Mouse (Mus musculus) layer of hippocampus, adult 9-10 months (tissue): ENCODE data around the gene Ksr1.
"Not testable (repeated sequence)": the region's sequence is repeated elsewhere in the genome, so short reads cannot be mapped to it uniquely, and the experiment has no call there.

Experiments
- DNase-seq: peaks from one replicate; pipeline ENCODE4 v3.0.0; 2022; ENCODE audit warnings: low spot score

The Ksr1 gene

DNA sequence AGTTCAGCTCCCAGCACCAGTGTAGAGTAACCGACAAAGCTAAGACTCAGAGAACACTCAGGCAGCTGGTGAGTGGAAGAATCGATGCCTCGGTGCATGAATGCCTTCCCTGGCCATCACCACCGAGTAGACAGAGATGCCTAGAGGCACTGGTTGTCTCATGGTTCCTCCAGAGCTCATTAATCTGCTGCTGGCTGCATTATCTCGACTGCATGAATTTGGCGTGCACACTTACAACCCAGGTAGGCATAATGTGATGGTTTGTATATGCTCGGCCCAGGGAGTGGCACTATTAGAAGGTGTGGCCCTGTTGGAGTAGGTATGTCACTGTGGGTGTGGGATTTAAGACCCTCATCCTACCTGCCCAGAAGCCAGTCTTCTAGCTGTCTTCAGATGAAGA is 137.3 kb downstream of the Ksr1 start:
- DNase-seq = no peak

DNA sequence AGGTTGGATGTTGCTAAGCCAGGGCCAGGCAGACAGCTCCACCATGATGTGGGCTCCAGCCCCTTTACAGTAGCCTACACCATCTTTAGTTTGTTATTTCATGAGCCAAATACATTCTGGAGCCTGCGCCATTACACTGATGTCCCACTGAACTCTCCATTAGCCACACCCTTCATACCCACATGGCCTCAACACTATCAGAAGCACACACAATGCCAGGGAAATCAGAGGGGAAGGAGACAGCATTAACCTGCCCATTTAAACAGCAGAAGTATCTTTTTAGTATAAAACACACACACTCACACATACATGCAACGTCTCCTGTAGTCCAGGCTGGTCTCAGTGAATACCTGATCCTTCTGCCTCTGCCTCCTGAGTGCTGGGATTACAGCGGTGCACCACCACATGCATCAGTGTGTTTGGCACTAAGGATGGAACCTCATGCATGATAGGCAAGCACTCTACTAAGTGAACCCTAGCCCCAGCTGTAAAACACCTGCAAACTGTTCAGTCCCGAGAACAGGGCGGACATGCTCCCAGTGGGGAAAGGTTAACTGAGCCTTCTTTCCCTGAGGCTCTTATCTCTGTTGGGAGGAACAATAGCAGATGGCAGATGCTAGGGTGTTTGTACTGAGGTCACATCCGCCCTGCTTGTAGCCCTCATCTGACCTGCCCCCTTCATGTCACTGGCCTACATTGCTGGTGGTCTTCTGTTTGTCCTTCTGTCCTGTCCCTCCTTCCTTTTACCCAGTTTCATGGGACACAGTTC is 138.0 kb downstream of the Ksr1 start:
- DNase-seq = no peak

DNA sequence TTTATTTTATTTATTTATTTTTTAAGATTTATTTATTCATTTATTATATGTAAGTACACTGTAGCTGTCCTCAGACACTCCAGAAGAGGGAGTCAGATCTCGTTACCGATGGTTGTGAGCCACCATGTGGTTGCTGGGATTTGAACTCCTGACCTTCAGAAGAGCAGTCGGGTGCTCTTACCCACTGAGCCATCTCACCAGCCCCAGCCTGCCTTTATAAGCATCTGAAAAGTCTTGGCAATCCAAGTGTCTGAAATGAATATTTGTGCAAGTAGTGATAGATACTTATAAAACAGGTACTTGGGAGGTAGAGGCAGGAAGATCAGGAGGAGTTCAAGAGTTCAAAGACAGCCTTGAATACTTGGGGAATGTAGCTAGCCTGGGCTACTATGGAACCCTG is 138.9 kb downstream of the Ksr1 start:
- not testable (repeated sequence) for DNase-seq

DNA sequence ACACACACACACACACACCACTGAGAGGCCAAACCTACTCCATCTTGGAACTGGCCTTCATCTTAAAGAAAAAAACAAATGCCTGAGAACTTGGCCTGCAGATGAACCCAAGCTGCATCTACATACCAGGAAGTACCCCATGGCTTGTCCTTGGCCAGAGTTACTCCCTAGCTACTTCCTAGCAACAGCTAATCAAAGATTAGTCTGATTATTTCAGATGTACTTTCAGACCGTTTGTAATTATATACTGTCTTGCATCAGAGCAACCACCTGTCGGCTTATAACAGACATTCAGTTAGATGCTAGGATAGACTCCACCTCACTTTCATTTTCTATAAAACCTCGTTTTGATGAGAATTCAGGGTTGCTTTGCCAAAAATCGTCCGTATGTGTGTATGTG is 139.8 kb downstream of the Ksr1 start:
- no peak for DNase-seq

DNA sequence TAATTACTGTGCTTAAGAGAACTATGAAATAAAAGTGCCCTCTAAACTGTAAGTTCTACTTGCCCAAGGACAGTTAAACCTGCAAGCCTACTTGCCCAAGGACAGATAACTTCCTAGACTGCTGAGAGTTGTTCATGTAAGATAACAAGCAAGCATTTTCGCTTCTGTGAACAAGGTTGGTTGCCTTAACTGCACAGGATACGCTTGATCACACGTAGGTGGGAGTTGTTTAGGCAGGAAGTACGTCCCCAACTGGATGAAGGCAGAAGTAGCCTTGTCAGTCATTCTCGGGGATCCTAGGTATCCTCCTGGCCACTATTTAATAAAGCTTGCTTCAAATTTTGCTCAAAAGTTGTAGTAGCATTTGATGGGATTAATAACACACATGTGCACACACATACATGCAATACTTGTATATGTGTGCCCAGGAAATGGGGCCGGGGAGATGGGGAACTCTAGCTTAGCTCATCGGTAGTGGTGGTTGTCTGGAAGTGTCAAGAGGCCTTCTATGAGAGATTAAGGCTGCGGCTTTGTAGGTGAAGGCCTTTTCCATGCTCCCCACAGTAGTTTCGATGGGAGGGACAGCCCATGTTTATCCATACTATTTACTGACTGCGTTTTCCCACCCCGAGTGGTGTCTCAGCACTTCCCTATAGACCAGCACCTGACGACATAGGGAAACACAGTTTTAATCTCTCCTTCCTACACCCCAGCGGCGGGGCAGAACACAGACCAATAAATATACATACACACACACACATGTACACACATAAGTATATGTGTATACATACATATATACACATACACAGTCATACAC is 140.4 kb downstream of the Ksr1 start:
- no peak for DNase-seq

DNA sequence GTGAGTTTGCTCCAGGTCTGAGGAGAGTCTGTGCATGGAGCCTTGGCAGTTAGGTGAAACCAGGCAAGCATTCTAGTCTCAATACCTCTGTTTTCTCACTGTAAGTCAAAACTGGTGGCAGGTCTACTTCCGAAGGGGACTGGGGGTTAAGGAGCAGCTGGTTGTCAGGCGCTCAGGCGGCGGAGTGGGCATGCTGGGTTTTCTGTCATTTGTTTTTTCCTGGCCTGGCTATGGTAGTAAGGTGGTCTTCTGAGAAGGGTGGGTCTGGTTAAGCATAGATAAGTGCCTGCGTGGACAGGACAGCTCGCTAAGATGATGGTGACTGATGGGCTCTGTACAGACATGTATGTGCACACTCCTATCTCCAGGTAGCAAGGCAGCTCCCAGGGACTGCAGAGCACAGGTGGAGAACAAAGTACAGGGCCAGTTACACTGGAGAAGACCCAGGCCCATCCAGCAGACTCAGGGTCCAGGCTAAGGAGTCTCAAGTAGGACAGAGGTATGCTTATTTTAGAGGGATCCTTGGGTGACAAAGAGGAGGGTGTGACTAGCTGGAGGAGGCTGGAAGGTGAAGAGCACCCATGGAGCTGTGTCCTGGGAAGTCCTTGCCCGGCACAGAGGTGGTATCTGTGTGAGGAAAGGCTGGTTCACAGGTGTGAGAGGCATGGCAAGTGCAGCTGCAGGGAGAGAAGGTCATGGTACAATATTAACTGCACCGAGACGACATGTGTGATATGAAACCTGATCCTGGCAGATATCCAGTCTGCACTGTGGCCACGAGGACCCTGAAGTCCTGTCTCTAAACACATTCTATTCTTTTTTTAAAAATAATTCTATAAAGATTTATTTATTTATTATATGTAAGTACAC is 142.2 kb downstream of the Ksr1 start:
- DNase-seq = no peak

DNA sequence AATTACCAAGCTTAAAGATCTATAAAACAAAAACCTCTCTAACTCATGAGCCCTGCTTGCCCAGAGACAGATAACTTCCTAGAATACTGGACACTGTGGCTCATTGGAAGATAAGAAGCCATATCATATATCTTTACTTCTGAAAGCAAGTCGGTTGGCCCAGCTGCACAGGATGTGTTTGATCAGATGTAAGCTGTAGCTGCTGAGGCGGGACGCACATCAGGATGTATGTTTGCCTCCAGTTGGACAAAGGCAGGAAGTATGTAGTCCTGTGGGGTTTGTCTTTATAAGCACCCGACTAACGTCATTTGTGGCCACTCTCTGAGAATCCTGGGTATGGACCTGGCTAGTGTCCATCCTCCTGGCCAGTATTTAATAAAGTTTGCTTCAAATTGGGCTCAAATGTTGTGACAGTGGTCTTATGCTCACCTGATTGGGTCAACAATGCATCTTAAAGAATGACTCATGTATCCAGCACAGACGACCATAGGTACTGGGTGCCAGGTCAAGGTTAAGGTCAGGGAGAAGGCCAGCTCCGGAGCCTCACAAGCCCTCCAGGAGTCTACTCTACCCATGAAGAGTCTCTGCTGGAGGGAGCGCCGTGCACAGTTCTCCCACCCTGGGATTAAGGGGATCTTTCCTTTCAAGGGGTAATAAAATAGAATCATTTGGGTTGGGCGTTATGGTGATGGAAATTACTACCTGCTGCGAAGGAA is 143.0 kb downstream of the Ksr1 start:
- no peak for DNase-seq

DNA sequence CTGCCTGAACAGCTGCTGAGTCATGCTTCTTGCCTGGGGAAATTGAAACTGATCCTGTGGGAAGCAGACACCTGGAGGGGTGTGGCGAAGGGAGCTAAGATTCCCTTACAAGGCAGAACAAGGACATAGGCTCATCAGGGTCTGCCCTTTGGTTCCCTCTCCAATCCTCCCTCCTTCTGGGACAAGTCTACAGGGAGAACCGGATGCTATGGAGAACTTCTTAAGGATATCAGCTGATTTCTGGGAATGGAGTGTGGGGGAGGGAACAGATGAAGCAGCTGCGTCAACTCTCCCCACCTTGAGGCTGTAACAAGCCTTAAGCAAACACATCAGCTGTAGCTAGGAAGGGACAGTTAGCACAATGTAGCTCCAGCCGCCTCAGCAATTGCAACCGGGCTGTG is 143.7 kb downstream of the Ksr1 start:
- DNase-seq = no peak

DNA sequence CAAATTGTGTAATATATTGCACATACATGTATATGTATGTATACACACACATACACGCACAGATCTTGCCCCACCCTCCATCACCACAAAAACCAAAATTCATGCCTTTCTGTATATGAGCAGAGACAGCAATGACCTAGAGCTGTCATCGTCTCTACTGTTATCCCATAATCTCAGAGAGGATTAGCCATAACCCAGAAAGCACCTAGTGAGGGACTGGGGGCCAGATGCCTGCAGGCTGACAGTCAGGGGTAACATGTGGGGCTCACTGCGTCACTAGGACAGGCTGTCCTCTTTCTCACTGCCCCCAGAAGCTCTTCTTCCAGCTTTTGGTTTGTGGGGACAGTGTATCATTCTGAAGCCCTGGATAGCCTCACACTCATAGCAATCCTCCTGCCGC is 144.3 kb downstream of the Ksr1 start:
- no peak for DNase-seq

DNA sequence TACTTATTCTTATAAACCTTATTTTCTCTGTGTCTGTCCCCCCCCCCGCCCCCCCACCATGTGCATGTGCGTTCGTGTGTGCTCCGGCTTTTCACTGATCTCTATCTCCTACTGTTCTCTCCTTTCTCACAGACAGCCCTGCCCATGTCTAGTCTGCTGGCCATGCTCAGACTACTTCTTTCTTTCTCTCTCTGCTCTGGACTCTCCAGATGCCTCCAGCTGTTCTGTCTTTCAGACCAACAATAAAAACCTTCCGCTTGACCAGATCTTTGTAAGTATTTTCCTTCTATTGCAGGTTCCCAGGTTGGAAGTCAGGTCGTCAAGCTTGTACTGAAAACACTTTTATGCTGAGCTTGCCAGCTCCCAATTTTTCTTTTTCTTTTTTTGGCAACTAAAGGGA is 147.1 kb downstream of the Ksr1 start:
- DNase-seq = no peak

DNA sequence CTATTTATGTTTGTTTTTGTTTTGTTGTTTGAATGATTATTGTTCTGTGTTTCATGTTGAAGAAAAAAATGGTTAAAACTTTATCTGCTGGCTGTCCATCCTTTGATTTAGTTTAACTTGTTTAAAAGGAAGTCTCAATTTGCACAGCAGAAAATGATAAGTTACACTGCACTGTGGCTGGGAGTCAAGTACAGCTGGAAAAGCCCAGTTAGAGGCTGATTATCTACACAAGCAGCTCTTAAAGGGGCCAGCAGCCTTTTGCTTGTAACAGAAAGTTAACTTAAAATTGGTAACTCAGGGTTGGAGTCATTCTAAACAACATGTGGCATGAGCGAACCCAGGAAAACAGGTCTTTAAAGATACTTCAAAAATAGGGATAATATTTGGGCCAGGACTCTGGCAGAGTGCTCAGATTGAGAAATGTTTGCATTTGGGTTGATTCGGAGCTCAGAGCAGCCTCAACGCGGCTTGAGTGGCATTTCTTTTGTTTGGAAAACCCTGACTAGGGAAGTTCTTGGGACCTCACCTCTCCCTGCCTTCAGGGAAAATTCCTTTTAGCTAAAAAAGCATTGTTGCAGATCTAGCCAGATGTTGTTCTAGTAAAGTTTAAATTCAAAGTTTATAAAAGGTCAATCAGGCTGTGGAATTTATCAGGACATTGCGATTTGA is 155.2 kb downstream of the Ksr1 start:
- not testable (repeated sequence) for DNase-seq

DNA sequence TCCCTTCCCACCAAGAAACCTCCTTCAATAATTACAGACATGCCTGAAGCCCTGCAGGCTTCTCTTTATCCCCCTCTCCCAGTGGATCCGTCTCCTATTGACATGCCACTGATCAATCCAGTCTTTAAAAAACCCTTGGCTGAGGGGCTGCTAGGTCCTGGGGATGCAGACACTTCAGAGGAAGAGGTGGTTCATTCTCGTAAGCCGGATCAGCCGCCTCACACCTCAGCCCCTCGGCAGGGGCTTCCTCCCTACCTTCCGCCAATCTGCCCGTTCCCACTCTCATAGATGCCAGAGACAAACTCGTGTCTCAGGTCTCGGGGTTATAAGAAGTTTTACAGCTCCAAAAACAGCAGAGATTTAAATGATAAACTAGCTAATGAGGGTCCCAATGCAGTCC is 156.1 kb downstream of the Ksr1 start:
- no peak for DNase-seq

DNA sequence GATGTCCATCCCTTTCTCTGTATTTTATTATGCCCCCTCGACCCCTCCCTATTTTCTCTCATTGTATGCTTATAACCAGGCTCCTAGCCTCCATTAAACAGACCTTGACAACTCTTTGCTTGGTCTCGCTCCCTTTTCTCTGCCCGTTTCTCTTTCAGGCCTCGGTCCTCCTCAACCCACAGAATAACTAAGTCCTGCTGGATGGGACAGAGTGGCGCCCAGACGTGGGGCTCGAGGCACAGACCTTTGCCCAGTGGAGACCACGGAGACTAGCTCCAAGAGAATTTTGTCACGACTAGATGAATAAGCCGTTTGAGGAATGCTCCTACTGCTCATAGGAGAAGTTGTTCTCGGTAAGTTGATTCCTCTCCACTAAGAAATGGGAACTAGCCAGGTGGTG is 157.0 kb downstream of the Ksr1 start:
- DNase-seq = not testable (repeated sequence)

DNA sequence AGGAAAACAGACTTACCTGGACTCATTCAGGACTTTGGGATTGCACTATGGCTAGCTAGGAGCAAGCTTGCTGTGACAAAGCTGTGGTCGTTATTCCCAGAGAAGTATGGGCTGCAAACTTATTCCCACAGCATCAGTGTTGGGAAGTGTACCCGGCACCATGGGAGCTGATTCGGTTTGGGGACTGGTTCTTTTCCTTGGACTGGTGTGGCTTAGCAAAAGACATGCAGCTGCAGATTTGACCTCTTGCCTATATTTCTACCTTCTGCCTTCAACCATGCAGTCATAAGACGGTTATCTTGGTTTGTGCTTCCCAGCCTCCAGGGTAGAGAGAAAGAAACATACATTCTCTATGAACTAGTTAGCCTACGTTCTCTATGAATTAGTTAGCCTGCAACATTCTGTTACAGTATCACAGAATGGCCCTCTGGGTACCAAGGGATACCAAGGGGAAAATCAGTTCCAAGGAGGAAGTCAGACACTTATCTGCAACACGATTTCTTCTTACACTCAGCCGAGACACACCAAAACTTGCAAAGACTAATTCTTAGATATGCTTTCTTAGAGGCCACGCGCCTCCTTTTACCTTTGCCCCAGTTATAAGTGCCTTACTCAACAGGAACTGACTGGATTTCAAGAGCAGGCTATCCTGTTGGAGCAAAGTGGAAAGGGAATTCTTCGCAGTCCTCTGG is 159.8 kb downstream of the Ksr1 start:
- no peak for DNase-seq

DNA sequence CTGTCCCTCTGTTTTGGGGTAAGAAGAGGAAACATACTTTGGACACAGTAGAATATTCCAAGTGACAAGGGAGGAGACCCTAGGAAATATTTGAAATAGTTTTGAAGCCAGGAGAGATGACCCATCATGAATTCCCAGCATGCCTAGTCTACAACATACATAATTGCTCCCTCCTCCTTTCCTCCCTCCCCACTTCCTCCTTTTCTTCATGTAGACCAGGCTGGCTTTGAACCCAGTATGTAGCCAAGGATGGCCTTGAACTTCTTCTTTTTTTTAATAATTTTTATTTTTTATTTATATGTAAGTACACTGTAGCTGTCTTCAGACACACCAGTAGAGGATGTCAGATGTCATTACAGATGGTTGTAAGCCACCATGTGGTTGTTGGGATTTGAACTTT is 160.7 kb downstream of the Ksr1 start:
- DNase-seq = no peak

DNA sequence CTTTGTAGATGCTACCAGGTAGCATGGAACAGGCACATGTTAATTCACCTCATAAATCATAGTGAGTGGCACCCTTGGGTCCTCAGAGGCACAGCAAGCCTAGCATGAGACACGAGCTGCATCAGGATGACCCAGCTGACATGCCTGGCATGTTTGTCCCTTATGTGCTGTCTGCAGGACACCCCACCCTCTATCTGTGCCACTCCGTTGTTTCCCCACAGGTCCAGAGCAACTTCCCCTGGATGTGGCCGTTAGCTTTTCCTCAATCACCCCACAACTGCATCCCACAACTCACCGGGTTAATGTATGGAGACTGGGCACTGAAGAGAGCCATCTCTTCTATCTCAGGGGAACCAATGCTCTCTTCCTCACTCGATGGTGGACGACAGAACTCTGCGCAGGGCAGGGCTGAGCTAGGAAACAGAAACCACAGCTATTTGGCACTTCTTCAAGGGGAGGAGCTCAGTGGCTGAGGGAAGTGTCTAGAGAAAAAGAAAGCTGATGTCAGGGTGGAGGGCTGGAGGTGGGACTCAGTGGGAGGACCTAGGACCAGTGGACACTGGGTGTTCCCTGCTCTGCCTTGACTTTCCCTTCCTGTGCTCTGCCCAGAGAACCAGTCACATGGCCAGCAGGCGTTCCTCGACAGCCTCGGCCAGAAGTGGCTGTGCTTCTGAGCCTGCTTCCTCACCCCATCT is 161.6 kb downstream of the Ksr1 start, which contains the start of gene Lgals9:
TSS of gene Lgals9 (minus strand) at position 464 of the 695 bp plus-strand sequence.
- DNase-seq = no peak

DNA sequence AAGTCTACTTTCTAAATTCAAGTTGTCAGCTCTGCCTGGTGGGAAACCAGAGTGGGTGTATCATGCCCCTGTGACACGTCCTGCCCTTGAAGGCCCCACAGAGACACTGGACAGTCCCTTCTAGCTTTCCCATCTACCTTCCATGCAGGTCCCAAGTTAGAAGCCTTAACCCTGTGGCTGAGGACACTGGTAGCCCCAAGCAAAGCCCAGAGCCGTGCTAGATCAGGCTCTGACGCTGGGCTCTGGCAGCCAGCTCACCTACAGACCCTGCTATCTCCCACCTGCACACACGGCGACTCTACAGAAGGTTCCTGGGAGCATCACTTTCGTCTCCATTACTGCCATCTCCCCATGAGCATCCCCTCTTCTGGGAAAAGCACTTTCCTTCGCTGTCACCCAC is 162.7 kb downstream of the Ksr1 start:
- DNase-seq = no peak

DNA sequence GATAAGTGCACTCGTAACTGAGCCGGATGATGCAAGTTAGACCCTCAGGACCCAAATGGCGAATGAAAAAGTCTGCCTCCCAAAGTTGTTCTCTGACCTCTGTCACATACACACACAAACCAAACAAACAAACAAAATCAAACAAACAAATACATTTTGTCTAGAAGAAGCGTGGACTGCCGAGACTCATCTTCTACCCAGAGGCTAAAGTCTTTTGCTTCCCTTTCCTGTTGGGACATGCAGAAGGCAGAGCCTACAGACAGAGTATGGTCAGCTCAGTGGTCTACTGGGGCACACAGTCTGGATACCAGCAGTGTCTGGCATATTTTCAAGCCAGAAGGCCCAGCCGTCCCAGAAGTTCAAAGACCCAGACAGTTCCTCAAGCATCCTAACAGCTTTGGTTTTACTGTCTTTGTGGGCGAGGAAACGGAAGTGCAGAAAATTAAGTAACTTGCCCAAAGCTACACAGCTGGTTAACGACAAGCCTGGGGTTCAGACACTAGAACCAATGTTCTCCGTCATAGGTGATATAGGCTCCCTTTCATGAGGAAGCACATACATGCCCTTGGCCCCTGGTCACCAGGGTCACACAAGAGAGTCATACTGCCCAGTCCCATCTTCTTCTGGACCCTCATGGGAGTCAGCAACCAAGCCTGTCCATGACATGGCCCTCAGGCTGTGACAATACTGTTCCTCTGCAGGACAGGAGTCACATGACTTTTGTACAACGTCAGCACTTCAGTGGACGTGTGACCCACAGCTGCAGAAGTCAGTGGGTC is 163.5 kb downstream of the Ksr1 start:
- no peak for DNase-seq

DNA sequence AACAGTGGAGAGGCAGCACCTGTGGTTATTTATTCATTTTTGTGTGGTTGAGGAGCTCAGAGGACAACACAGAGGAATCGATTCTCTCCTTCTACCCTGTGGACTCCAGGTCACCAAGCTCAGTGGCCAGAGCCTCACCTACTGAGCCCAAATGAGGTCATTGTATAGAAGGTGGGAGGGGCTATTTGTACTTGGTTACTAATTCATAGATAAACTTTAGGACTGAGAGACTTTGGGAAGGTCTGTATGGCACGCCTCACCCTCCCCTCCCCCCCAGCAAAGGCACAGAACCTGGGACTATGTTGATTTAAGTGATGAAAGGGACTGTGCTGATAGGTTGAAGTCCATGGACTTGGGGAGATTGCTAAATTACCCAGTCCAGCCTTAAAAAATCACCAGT is 164.2 kb downstream of the Ksr1 start:
- DNase-seq = no peak
